Mouse (Mus musculus) MEL (cell line): ENCODE results near the gene Nkiras2. TPM values are rescaled to one million over a fixed set of nuclear protein-coding genes. Genes with fewer than 3 reads are reported as not detected.

Source experiments
- DNase-seq: peaks from one replicate; pipeline ENCODE4 v3.0.0; 2011; ENCODE audit warnings: low read depth, low spot score
- H3K27ac ChIP-seq: 2 replicates; pipeline ENCODE4 v1.5.1; 2012; ENCODE audit warnings: low read depth, mild to moderate bottlenecking, control low read depth, low read length, moderate library complexity; ENCODE audit not compliant: control insufficient read depth
- H3K27me3 ChIP-seq, 2 experiments: fragments of 150-350 bp in 1 of 2; sonication (generic) in 1 of 2; 2 replicates each; pipeline ENCODE4 v1.6.1; 2012; ENCODE audit warnings: low read length in 2 of 2, mild to moderate bottlenecking in 2 of 2, improper control_type of control experiment in 1 of 2, moderate library complexity in 1 of 2; ENCODE audit not compliant: insufficient read depth in 2 of 2, control insufficient read depth in 1 of 2
- H3K36me3 ChIP-seq, 2 experiments: 2 replicates each; pipeline ENCODE4 v1.6.1; 2012 to 2014; ENCODE audit warnings: low read length in 2 of 2, improper control_type of control experiment in 1 of 2, inconsistent platforms in 1 of 2, mild to moderate bottlenecking in 1 of 2; ENCODE audit not compliant: insufficient read depth in 2 of 2, control insufficient read depth in 1 of 2
- H3K4me1 ChIP-seq, 2 experiments: fragments of 150-350 bp in 1 of 2; sonication (generic) in 1 of 2; 2 replicates each; pipeline ENCODE4 v1.6.1; 2012; ENCODE audit warnings: low read length in 2 of 2, improper control_type of control experiment in 1 of 2, mild to moderate bottlenecking in 1 of 2; ENCODE audit not compliant: insufficient read depth in 2 of 2, control insufficient read depth in 1 of 2
- H3K4me3 ChIP-seq, 2 experiments: fragments of 150-350 bp in 1 of 2; sonication (generic) in 1 of 2; 2 replicates each; pipeline ENCODE4 v1.5.1; 2012; ENCODE audit warnings: low read depth in 2 of 2, low read length in 2 of 2, mild to moderate bottlenecking in 2 of 2, moderate library complexity in 2 of 2, control low read depth in 1 of 2, improper control_type of control experiment in 1 of 2; ENCODE audit not compliant: control insufficient read depth in 1 of 2, insufficient read depth in 1 of 2
- H3K79me2 ChIP-seq: 2 replicates; pipeline ENCODE4 v1.6.1; 2012; ENCODE audit warnings: mild to moderate bottlenecking, low read length, moderate library complexity; ENCODE audit not compliant: control insufficient read depth, poor library complexity, insufficient read depth
- H3K9ac ChIP-seq: 2 replicates; pipeline ENCODE4 v1.6.1; 2012; ENCODE audit warnings: low read depth, mild to moderate bottlenecking, control low read depth, low read length, moderate library complexity; ENCODE audit not compliant: control insufficient read depth, poor library complexity, severe bottlenecking
- H3K9me3 ChIP-seq: fragments of 150-350 bp; sonication (generic); replicated peaks from 2 replicates; pipeline ENCODE4 v1.6.1; 2012; ENCODE audit warnings: mild to moderate bottlenecking, low read length, improper control_type of control experiment, moderate library complexity; ENCODE audit not compliant: insufficient read depth
- BHLHE40 ChIP-seq: IDR thresholded peaks from 2 replicates; pipeline ENCODE4 v1.6.1; 2012; ENCODE audit warnings: low read depth, mild to moderate bottlenecking, inconsistent platforms, low read length, improper control_type of control experiment, borderline replicate concordance
- CHD2 ChIP-seq: IDR thresholded peaks from 2 replicates; pipeline ENCODE4 v1.6.1; 2011; ENCODE audit warnings: low read length, improper control_type of control experiment
- CTCF ChIP-seq, 3 experiments: IDR thresholded peaks in 2 of 3; conservative IDR thresholded peaks in 1 of 3; 2 replicates each; pipeline ENCODE4 v1.5.1; 2011 to 2012; ENCODE audit warnings: low read length in 3 of 3, low read depth in 2 of 3, mild to moderate bottlenecking in 2 of 3, improper control_type of control experiment in 1 of 3, inconsistent platforms in 1 of 3, mixed read lengths in 1 of 3, moderate library complexity in 1 of 3; ENCODE audit not compliant: control insufficient read depth in 1 of 3, insufficient read depth in 1 of 3, poor library complexity in 1 of 3, severe bottlenecking in 1 of 3
- E2F4 ChIP-seq: IDR thresholded peaks from 2 replicates; pipeline ENCODE4 v1.6.1; 2011; ENCODE audit warnings: low read depth, low read length, improper control_type of control experiment, borderline replicate concordance
- ELF1 ChIP-seq: IDR thresholded peaks from 2 replicates; pipeline ENCODE4 v1.6.1; 2014; ENCODE audit warnings: low read depth, mild to moderate bottlenecking, inconsistent platforms, low read length, improper control_type of control experiment, moderate library complexity
- ETS1 ChIP-seq: IDR thresholded peaks from 2 replicates; pipeline ENCODE4 v1.6.1; 2012; ENCODE audit warnings: low read depth, mild to moderate bottlenecking, inconsistent platforms, low read length, improper control_type of control experiment, moderate library complexity
- GABPA ChIP-seq: IDR thresholded peaks from 2 replicates; pipeline ENCODE4 v1.6.1; 2012; ENCODE audit warnings: low read depth, mild to moderate bottlenecking, inconsistent platforms, low read length, improper control_type of control experiment, moderate library complexity
- JUND ChIP-seq: IDR thresholded peaks from 2 replicates; pipeline ENCODE4 v1.6.1; 2011; ENCODE audit warnings: low read depth, mild to moderate bottlenecking, improper control_type of control experiment, low read length
- MAX ChIP-seq: IDR thresholded peaks from 2 replicates; pipeline ENCODE4 v1.6.1; 2011; ENCODE audit warnings: low read length, improper control_type of control experiment
- MEF2A ChIP-seq: IDR thresholded peaks from 2 replicates; pipeline ENCODE4 v1.6.1; 2014; ENCODE audit warnings: low read depth, mild to moderate bottlenecking, inconsistent platforms, low read length, improper control_type of control experiment; ENCODE audit not compliant: poor library complexity, insufficient replicate concordance, severe bottlenecking; ENCODE audit errors: extremely low read depth
- MXI1 ChIP-seq: IDR thresholded peaks from 2 replicates; pipeline ENCODE4 v1.6.1; 2011; ENCODE audit warnings: mild to moderate bottlenecking, low read depth, low read length, improper control_type of control experiment
- MYB ChIP-seq: IDR thresholded peaks from 2 replicates; pipeline ENCODE4 v1.6.1; 2011; ENCODE audit warnings: mild to moderate bottlenecking, low read depth, low read length, improper control_type of control experiment
- POLR2A ChIP-seq, 2 experiments: IDR thresholded peaks; 2 replicates each; pipeline ENCODE4 v1.6.1; 2011 to 2012; ENCODE audit warnings: low read length in 2 of 2, mild to moderate bottlenecking in 2 of 2, control low read depth in 1 of 2, improper control_type of control experiment in 1 of 2, low read depth in 1 of 2, moderate library complexity in 1 of 2; ENCODE audit not compliant: control insufficient read depth in 1 of 2, insufficient read depth in 1 of 2, poor library complexity in 1 of 2
- POLR2AphosphoS2 ChIP-seq: IDR thresholded peaks from 2 replicates; pipeline ENCODE4 v1.6.1; 2011; ENCODE audit warnings: low read length, improper control_type of control experiment
- POLR2AphosphoS5 ChIP-seq: IDR thresholded peaks from 2 replicates; pipeline ENCODE4 v1.6.1; 2012; ENCODE audit warnings: low read depth, borderline replicate concordance, mild to moderate bottlenecking, inconsistent platforms, low read length, moderate library complexity, mixed read lengths
- RAD21 ChIP-seq: IDR thresholded peaks from 2 replicates; pipeline ENCODE4 v1.6.1; 2011; ENCODE audit warnings: mild to moderate bottlenecking, low read depth, low read length, improper control_type of control experiment
- RCOR1 ChIP-seq: IDR thresholded peaks from 2 replicates; pipeline ENCODE4 v1.6.1; 2012; ENCODE audit warnings: low read depth, mild to moderate bottlenecking, inconsistent platforms, low read length, improper control_type of control experiment
- TAL1 ChIP-seq: IDR thresholded peaks from 2 replicates; pipeline ENCODE4 v1.6.1; 2012; ENCODE audit warnings: mild to moderate bottlenecking, inconsistent platforms, low read length, moderate library complexity, mixed read lengths
- TBP ChIP-seq: IDR thresholded peaks from 2 replicates; pipeline ENCODE4 v1.8.0; 2011; ENCODE audit warnings: low read depth, low read length, improper control_type of control experiment
- TCF12 ChIP-seq: IDR thresholded peaks from 2 replicates; pipeline ENCODE4 v1.6.1; 2014; ENCODE audit warnings: low read depth, mild to moderate bottlenecking, inconsistent platforms, low read length, improper control_type of control experiment, moderate library complexity
- UBTF ChIP-seq: IDR thresholded peaks from 2 replicates; pipeline ENCODE4 v1.6.1; 2012; ENCODE audit warnings: low read depth, mild to moderate bottlenecking, inconsistent platforms, low read length, improper control_type of control experiment, moderate library complexity, borderline replicate concordance; ENCODE audit not compliant: insufficient read depth
- USF2 ChIP-seq, 2 experiments: IDR thresholded peaks; 2 replicates each; pipeline ENCODE4 v1.6.1; 2011 to 2012; ENCODE audit warnings: improper control_type of control experiment in 2 of 2, low read length in 2 of 2, borderline replicate concordance in 1 of 2, inconsistent platforms in 1 of 2, low read depth in 1 of 2, mild to moderate bottlenecking in 1 of 2; ENCODE audit not compliant: insufficient read depth in 1 of 2
- ZC3H11A ChIP-seq: IDR thresholded peaks from 2 replicates; pipeline ENCODE4 v1.6.1; 2012; ENCODE audit warnings: low read depth, mild to moderate bottlenecking, inconsistent platforms, low read length, improper control_type of control experiment
- polyA plus RNA-seq, 2 experiments: library from polyadenylated mRNA; stranded (reverse) in 1 of 2; unstranded in 1 of 2; fragments of >175 nt in 1 of 2; fragments of >200 nt in 1 of 2; gene quantifications; 2 replicates each; pipeline versions ENCODE4 v1.2.1 to v1.2.4; 2012; ENCODE audit warnings: low replicate concordance in 2 of 2, low read depth in 1 of 2; ENCODE audit not compliant: insufficient read length in 2 of 2, insufficient read depth in 1 of 2, missing spikeins in 1 of 2
- total RNA-seq: library from RNA; depleted of rRNA; stranded (reverse); fragments of 300-350 nt; gene quantifications from 2 replicates; pipeline ENCODE4 v1.2.3, GENCODE M21; 2012

The Nkiras2 gene
- total and polyA plus RNA-seq, 3 experiments: 37.1 to 49.9 TPM; not detected in 1

GRCm38 (mm10) chr11:100584561-100584961 lies 34.5 kb upstream of the Nkiras2 start:
- H3K36me3 ChIP-seq: peaks cover 13 to 38% of the 10 kb centered on the region in 2 experiments
- H3K4me3 ChIP-seq: no peak overlapping the region
- TF ChIP-seq E2F4: no peak
- TF ChIP-seq RAD21: no peak
- no peak for TF ChIP-seq MXI1
- no peak for TF ChIP-seq ZC3H11A
- TF ChIP-seq BHLHE40: no peak
- TF ChIP-seq ELF1: no peak
- no peak for TF ChIP-seq GABPA
- TF ChIP-seq RCOR1: no peak
- no peak for TF ChIP-seq CTCF (IDR thresholded peaks at IDR 0.05 in 2 of 3, conservative IDR thresholded peaks at IDR 0.05 in 1 of 3; ENCODE audit: control insufficient read depth in 1 of 3, insufficient read depth in 1 of 3, low read depth in 2 of 3, low read length in 3 of 3, poor library complexity in 1 of 3, severe bottlenecking in 1 of 3)
- no peak for TF ChIP-seq POLR2AphosphoS2
- TF ChIP-seq MAX: no peak
- no peak for TF ChIP-seq CHD2
- no peak for TF ChIP-seq MEF2A
- peaks cover 7 to 11% of the 10 kb centered on the region in 2 experiments for H3K4me1 ChIP-seq
- no peak for DNase-seq
- no peak overlapping the region for H3K9ac ChIP-seq
- no peaks in the 10 kb centered on the region for H3K27me3 ChIP-seq
- H3K27ac ChIP-seq: no peak overlapping the region
- H3K9me3 ChIP-seq: no peaks in the 10 kb centered on the region
- no peaks in the 10 kb centered on the region for H3K79me2 ChIP-seq

- H3K79me2 ChIP-seq: no peaks in the 10 kb centered on the region
- H3K9ac ChIP-seq: no peak overlapping the region
- TF ChIP-seq JUND (no peak), ETS1 (no peak), ELF1 (no peak), TCF12 (no peak), MYB (no peak), POLR2AphosphoS5 (no peak), USF2 (IDR thresholded peaks at IDR 0.05; ENCODE audit: borderline replicate concordance in 1 of 2, insufficient read depth in 1 of 2, low read depth in 1 of 2, low read length in 2 of 2) (no peak), MEF2A (no peak), POLR2A (IDR thresholded peaks at IDR 0.05; ENCODE audit: control insufficient read depth in 1 of 2, insufficient read depth in 1 of 2, low read depth in 1 of 2, low read length in 2 of 2, poor library complexity in 1 of 2) (no peak), BHLHE40 (no peak), CHD2 (no peak), TBP (no peak), TAL1 (no peak), UBTF (no peak)
- DNase-seq: no peak
- no peaks in the 10 kb centered on the region for H3K27me3 ChIP-seq
- no peaks in the 10 kb centered on the region for H3K9me3 ChIP-seq
- H3K27ac ChIP-seq: no peak overlapping the region
- peaks cover 13 to 44% of the 10 kb centered on the region in 2 experiments for H3K36me3 ChIP-seq
- H3K4me1 ChIP-seq: peaks cover 7 to 11% of the 10 kb centered on the region in 2 experiments
- H3K4me3 ChIP-seq: no peak overlapping the region
Measured at GRCm38 (mm10) chr11:100585148-100585547, 33.9 kb upstream of the Nkiras2 start.
